Mouse (Mus musculus) thymus, postnatal 4 days (tissue): Measurements from ENCODE around the gene Myl9.
"Not testable (repeated sequence)": the region's sequence is repeated elsewhere in the genome, so short reads cannot be mapped to it uniquely, and the experiment has no call there.

ENCODE experiments used
- DNase-seq: peaks from one replicate; pipeline ENCODE4 v3.0.0; 2021

Gene Myl9

DNA sequence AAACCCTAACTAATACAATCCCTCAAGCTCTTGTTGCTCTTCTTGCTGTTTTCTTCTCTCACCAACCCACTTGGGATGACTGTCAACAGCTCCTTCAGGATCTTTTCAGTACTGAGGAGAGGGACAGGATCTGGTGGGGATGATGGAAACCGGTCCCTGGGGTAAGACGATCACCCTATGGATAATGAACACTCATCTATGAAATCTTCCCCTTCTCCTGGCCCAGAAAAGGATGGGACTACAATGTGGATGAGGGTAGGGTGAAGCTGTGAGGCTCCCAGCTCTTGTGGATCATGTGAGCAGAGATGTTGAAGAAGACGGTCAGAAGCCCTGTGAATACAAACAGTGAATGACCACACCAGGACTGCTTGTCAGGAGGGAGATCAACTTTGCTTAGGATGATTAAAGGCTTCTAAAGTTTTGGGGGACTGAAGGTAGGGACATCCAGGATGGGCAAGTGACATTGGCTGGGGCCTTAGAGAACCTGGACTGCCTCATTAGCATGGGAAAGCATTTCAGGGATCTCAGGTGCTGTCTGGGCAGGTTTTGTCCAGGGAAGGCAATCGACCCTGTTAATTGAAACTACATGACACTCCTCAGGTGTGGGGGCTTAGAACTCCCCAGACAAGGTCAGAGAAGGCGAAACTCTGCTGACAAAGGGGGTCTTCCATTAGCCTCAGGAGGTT is 12.0 kb downstream of the Myl9 start:
- DNase-seq, result no peak

DNA sequence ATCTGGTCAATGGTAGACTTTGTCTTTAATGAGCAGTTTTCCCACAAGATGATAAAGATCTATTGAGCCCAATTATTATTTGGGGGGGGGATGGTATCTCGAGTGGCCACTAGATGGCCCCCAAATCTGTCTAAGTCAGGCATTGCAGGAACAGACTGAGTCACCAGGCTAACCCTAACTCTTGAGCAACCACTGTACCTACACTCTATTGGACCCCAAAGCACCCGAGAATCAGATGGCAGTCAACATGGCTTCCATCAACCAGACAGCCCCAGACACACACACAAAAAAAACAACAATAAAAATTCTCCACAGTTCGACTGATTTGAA is 12.5 kb downstream of the Myl9 start:
- no peak for DNase-seq

DNA sequence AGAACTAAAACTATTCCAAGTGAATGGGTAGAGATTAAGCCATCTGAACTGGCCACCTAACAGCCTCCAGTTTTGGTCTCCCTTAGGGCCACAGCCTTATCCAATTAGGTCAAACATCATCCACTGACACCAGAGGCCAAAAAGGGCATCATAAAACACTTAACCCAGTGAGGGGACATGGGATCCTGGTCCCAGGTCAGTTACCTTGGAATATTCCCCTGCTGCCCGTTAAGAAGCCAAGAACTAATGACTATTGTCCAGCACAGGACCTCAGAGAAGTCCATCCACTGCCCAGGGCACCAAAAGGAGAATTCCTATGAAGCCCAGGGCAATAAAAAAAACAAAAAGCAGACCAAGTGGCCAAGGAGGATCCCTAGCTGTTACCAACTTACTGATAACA is 13.6 kb downstream of the Myl9 start:
- no peak for DNase-seq

DNA sequence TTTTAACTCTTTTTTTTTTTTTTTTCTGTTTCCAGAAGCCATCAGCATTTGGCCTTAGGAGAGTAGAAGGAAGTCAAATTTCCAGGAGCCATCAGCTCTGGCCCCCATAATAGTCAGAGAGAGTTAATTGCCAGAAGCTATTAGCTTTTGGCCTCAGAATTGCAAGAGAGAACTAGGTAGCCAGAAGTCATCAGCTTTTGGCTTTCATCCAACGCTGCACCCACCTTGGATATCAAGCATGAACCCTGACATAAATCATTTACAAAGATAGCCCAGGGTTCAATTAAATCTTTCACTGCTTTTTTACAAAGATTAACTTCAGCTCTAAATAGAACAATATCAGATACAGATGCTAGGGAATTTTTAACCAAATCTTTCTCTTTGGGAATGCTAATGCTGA is 23.3 kb downstream of the Myl9 start:
- DNase-seq, result no peak

DNA sequence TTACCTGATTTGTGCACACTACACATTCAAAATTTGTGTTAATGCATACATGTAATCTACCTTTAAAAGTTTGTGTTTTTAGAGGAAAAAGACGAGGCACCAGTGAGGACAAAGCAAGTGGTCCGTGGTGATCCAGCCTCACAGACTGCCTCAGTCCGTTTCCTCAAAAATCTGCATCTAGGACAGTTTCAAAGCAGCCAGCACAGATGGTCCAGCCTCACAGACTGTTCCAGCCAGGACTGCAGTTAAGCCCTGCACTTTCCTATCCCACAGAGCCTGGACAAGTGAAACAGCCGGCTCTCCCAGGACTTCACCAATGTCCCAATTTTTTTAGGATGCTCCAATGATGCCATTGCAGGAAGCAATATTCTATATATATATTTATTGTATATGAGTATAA is 25.8 kb downstream of the Myl9 start:
- DNase-seq, result no peak

DNA sequence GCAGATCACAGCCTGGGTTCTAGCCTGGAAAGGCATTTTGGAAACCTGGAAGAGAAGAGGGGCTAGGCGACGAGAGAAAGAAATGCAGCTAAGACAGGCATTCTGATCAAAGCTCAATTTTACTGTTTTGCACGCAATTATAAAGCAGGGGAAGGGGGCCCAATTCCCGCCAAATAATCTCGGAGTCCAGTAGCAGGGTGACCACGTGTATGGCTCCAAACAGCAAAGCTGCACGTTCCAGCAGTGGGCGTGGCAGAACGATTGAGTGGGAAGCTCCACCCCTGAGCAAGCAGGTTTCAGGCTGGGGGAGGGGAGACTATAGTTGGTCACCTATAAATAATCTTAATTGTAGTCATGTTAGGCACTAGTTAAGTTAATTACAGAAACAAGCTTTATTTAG is 26.9 kb downstream of the Myl9 start:
- DNase-seq, result not testable (repeated sequence)

DNA sequence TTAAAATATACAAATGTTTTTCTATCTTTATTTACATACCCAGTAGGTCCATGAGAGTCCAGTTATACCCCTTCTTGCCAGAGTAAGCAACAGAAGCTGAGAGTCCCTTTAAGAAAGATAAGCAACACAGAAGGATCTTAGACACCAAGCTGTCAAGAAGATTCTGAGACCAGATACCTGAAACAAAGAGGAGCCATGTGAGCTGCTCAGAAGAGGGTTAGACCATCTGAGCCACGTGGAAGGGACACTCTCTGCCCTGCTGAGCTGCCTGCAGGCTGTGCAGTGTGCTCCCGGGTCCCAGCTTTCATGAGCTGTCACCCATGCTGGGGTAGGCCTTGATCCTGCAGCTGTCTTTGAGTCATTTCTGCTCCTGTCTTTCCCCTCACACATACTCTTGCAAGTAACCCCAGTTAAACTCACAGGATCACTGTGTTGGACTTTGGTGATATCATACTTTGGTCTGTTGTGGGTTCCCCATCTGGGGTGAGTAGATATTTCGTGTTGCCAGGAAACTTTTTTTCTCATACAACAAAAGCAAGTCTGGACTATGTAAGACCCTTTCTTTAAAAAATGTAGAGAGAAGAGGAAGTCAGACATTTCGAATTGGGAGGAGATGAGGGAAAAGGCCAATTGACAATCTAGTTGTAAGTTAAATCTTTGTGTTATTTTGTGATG is 28.6 kb downstream of the Myl9 start:
- DNase-seq, result no peak

DNA sequence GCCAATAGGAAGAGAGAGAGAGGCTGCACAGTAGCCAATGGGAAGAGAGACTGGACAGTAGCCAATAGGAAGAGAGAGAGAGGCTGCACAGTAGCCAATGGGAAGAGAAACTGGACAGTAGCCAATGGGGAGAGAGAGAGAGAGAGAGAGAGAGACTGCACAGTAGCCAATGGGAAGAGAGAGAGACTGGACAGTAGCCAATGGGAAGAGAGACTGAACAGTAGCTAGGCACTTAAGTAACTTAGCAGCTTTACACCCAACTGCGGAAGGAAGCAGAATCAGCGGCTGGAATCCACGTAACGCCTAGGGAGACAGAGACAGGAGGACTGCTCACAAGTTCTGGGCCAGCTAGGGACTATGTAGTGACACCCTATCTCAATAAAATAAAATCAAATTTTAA is 29.4 kb downstream of the Myl9 start:
- no peak for DNase-seq

DNA sequence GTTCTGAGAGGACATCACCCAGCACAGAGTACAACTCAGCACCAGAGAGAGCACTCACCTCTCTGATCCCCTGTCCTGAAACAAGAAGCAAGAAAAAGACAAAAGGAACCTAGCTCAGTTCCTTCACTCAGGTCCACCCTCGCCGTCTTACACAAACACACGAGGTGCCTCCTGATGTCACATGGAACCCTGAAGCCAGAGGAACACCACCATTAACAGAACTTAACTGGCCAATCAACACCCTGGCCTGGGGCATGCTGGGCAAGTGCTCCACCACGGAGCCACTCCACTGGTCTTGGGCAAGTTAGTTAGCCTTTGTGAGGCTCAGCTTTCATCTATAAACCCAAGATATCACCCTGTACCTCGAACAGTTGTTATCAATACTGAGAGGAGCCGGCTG is 31.7 kb downstream of the Myl9 start:
- DNase-seq, result no peak

DNA sequence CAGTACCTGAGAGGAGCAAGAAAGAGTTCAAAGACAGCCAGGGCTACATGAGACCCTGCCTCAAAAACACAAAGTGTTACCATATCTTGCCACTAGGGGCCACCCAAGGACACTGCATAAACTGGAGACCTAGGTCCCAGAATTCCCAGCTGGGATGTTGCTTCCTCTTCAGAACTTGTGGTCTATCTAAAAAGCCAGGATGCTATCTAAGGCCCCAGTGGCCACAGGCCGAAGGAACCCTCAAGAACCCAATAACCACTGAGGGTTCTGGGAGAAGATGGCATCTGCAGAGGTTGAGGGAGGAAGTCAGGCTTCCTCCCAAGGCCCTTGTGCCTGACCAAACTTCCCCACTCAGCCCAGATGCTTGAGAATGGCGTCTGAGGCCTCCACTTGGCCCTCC is 34.4 kb downstream of the Myl9 start:
- DNase-seq, result peak; percentile 71

DNA sequence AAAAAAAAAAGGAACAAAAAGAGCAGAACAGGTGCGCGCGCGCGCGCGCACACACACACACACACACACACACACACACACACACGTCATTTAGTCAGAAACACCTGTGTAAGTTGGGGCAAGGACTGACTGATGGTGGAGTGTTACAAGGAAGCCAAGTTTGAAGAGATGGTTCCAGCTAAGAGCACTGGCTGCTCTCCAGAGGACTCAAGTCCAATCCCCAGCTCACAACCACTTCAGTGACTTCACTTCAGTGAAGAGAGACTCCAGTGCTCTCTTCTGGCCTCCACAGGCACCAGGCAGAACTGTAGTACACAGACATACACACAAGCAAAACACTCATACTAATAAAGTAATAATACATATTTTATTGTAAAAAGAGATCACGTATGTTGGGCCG is 35.5 kb downstream of the Myl9 start:
- DNase-seq, result no peak

DNA sequence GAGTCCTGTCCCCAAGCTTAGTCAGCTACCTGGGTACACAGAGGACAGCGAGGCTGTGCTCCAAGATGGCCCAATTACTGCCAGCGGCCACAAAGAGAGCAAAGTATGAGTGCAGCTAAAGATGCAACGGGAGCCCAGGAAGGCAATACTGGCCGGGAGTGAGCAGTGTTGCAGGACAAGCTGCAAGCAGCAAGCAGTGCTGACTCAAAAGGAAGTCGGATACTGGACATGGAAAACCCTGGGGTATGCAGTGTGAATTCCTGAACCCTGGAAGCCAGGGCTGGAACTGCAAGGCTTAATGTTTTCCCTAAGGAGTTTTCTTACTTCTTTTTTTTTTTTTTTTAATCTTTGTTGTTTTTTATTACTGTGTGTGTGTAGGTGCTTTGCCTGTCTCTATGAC is 36.3 kb downstream of the Myl9 start:
- DNase-seq, result no peak

DNA sequence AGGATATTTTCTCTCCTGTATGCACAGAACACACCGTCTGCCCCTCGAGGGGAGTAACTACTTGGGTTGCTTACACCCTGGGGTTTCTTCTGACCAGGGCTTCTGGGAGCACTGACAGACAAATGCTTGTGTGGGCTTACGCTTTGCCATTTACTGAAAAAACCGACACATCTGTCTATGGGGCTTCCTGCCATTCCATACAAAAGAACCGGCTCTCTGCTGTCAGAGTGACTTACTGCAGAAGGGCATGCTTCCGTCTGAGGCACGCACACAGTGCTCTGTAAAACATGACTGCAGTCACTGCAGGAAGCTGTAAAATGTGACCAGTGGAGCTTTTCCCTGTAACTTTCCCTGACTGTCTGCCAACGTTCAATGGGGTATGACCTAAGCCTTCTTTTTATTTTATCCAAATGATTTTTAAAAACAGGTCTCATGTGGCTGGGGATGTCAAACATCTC is 39.2 kb downstream of the Myl9 start:
- DNase-seq, result no peak

DNA sequence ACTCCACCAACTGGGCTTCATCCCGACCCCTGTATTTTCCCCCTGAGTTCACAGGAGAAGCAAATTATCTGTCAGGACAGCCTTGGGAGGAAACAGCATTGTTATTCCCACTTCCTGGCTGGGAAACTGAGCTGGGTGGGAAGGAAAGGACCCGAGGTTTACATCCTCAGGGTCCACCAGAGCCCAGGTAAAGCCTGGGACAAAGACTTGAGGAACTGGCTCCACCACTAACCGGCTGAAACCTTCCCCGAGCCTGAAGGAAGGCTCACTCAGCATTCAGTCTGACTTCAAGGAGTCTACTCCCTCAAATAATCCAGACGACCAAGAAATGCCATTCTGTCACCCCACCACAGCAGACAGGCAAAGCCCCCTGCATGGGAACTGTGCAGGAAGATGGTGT is 39.7 kb downstream of the Myl9 start:
- DNase-seq, result no peak

DNA sequence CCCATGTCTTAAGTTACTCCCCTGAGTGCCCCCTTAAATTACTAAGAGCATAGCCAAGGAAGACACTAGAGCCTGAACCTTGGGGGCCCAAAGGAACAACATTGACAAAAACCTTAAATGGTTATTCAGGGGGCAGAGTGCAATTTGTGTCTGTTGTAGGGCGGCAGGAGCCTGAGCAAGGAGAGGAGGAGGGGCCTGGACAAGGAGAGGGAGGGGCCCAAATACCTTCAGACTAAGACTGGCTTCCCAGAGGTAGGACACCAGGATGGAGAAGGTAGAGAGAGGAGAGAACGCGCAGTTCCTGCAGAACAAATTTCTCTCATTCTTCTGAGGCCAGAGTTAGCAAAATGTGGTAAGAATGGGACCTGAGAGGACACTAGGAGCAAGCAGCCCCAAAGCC is 40.2 kb downstream of the Myl9 start:
- DNase-seq, result no peak

DNA sequence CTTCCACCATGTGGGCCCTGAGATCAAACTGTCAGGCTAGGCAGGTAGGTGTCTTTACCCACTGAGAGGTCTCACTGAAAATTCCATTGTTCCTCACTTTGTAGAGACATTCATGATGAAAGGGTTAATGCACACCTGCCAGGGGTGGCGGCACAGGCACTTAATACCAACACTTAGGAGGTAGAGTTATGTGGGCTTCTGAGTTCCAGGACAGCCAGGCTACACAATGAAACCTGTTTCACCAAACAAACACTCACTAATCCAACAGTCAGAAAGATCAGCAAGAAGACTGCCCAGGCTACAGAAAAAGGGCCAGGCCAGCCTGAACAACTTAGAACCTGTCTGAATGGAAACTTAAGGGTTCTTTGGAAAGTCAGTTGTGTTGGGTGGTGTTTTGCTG is 40.9 kb downstream of the Myl9 start:
- no peak for DNase-seq

DNA sequence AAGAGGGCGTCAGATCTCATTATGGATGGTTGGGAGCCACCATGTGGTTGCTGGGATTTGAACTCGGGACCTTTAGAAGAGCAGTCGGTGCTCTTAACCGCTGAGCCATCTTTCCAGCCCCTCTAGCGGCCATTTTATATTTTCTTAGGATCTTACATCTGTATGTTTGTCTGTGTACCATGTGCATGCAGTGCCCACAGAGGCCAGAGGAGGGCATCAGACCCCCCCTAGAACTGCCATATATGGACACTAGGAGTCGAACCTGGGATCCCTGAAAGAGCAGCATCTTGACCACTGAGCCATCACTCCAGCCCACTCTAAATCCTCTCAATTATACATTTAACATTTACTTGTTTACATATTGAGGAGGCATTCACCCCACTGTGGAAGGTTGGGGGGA is 49.9 kb downstream of the Myl9 start:
- not testable (repeated sequence) for DNase-seq
